Mouse (Mus musculus): ENCODE data around the gene Taf1a.
A peak's percentile ranks its signal among the peaks of the same experiment; 100 is the strongest.

DNA sequence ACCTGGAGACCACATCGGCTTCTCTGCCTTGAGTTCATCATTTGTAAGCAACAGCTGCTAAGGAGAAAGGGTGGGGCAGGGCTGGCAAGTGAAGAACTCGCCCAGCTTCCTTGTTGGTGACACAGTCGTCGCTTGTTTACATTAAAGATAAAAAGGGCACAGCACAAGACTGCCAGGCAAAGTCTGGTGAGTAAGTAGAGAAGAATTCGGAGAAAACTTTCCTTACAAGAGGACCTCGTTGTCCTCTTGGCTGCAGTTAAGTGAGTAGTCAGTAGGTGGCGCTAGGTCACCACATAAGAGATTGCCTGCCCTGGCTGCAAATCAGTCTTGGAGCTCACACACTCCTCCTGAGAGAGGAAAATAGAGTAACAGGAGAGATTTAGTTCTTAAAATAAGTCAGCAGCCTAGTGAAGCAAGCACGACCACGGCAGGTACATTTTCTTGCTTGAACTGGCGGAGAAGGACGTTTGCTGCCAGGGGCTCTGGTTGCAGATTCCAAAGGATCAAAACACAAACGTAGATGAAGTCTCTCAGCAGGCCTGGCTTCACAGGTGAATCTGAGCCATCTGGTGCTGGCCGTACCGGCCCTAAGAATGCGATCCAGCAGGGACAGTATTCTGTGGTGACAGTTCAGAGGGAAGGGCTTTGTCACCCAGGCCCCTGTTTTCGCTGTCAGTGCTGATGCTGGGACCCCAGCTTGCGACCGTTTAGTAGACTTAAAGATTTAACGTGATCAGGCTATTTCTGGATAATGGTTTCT lies 53.4 kb downstream of the Taf1a start:
- no peak for TF ChIP-seq MAX (IDR thresholded peaks at IDR 0.05; ENCODE audit: low read depth)
- TF ChIP-seq POLR2A (IDR thresholded peaks at IDR 0.05; ENCODE audit: insufficient read length, low read depth) = no peak
- TF ChIP-seq USF1 (IDR thresholded peaks at IDR 0.05; ENCODE audit: low read depth) = no peak
- TF ChIP-seq TCF12 (IDR thresholded peaks at IDR 0.05; ENCODE audit: insufficient read depth, poor library complexity, severe bottlenecking) = no peak
- peak in 2 of 3 experiments; percentile 33 to 65 for TF ChIP-seq MYOG (IDR thresholded peaks at IDR 0.05; ENCODE audit: control insufficient read depth in 1 of 3, insufficient read depth in 1 of 3, insufficient read length in 2 of 3, low read depth in 2 of 3)
- TF ChIP-seq SRF (IDR thresholded peaks at IDR 0.05; ENCODE audit: control insufficient read depth, insufficient read length, low read depth) = no peak
- TF ChIP-seq E2F4 (IDR thresholded peaks at IDR 0.05; ENCODE audit: insufficient read depth) = no peak
- no peak for TF ChIP-seq POLR2AphosphoS2 (IDR thresholded peaks at IDR 0.05; ENCODE audit: insufficient read length, low read depth)
- peak in 1 of 3 experiments; percentile 56 for TF ChIP-seq MYOD1 (IDR thresholded peaks at IDR 0.05; ENCODE audit: control insufficient read depth in 1 of 3, insufficient read length in 2 of 3, low read depth in 2 of 3)
